Comparison of ENCODE assay signal across 7 mouse cellular contexts in the genomic region with DNA sequence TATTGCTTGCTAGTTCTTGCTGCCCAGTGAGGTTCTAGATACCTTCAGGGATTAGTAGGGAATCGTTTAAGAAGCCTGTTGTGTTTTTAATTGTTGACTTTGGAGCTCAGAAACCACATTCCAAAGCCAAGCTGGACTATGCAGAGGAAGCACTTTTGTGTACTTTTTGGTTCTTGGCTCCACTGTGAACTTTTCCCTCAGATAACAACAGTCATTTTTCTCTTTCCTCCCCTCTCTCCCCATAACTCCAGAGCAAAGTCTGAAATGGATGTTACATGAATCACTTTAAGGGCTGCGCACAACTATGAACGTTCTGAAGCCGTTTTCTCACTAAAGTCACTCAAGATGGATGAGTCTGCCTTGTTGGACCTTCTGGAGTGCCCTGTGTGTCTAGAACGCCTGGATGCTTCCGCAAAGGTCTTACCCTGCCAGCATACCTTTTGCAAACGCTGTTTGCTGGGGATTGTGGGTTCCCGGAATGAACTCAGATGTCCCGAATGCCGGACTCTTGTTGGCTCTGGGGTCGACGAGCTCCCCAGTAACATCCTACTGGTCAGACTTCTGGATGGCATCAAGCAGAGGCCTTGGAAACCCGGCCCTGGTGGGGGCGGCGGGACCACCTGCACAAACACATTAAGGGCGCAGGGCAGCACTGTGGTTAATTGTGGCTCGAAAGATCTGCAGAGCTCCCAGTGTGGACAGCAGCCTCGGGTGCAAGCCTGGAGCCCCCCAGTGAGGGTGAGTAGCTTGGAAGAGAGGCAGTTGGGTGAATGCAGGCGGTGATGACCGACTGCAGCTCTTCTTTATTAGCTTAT. TPM values are rescaled to one million over a fixed set of nuclear protein-coding genes. Genes with fewer than 3 reads are reported as not detected.
A peak's percentile ranks its signal among the peaks of the same experiment; 100 is the strongest.
DNase-seq lines count a peak whose midpoint lies in the region; ATAC-seq and TF ChIP-seq lines count a peak whose summit lies in the region.

No protein-coding gene starts in this region.

- no peak for TF ChIP-seq CTCF in cortical plate, adult 2 months (IDR thresholded peaks at IDR 0.05; ENCODE audit: extremely low read depth, insufficient read depth, low read length)
- no peak for TF ChIP-seq CTCF in liver, postnatal 0 days (IDR thresholded peaks at IDR 0.05; ENCODE audit: low read depth)

- H3K4me2 ChIP-seq in intestine, embryonic 16.5 days (ENCODE audit: low read depth, low read length) = peak overlapping the region; percentile 86
- peak overlapping the region; percentile 84 for H3K4me2 ChIP-seq in liver, postnatal 0 days (ENCODE audit: low read depth, low read length)

- peak overlapping the region; percentile 99 for H3K4me3 ChIP-seq in cortical plate, adult 2 months (ENCODE audit: insufficient read depth, low read length)
- H3K4me3 ChIP-seq in forebrain, embryonic 10.5 days = peak overlapping the region; percentile 87
- H3K4me3 ChIP-seq in intestine, embryonic 16.5 days (ENCODE audit: low read length) = peak overlapping the region; percentile 81
- H3K4me3 ChIP-seq in liver, postnatal 0 days (ENCODE audit: low read depth, low read length) = peak overlapping the region; percentile 75

- H3K27ac ChIP-seq in cortical plate, adult 2 months (ENCODE audit: insufficient read depth, low read length) = no peak overlapping the region; the same call in 1 of the 2 replicates
- H3K27ac ChIP-seq in forebrain, embryonic 10.5 days = peak overlapping the region; percentile 13
- peak overlapping the region; percentile 52 for H3K27ac ChIP-seq in intestine, embryonic 16.5 days (ENCODE audit: low read length)
- no peak overlapping the region for H3K27ac ChIP-seq in liver, postnatal 0 days (ENCODE audit: low read depth)

- H3K27me3 ChIP-seq in forebrain, embryonic 10.5 days (ENCODE audit: poor library complexity, severe bottlenecking) = 0 out of 2 replicates have a peak, but pooled peaks cover 12% of the 10 kb centered on the region
- H3K27me3 ChIP-seq in intestine, embryonic 16.5 days (replicated peaks; ENCODE audit: control insufficient read depth, insufficient read depth, low read length) = no peaks in the 10 kb centered on the region
- H3K27me3 ChIP-seq in liver, postnatal 0 days (ENCODE audit: insufficient read depth, low read length) = no peaks in the 10 kb centered on the region

- H3K4me1 ChIP-seq in cortical plate, adult 2 months (ENCODE audit: control insufficient read depth, insufficient read depth, low read length) = peaks cover 7% of the 10 kb centered on the region
- H3K4me1 ChIP-seq in forebrain, embryonic 10.5 days = peaks cover 69% of the 10 kb centered on the region
- peaks cover 21% of the 10 kb centered on the region for H3K4me1 ChIP-seq in intestine, embryonic 16.5 days (ENCODE audit: control insufficient read depth, insufficient read depth, low read length)
- H3K4me1 ChIP-seq in liver, postnatal 0 days (ENCODE audit: insufficient read depth) = peaks cover 4% of the 10 kb centered on the region

- WGBS in forebrain, embryonic 10.5 days = 50% methylated on average over 20 of the region's 20 CpGs
- WGBS in intestine, embryonic 16.5 days = 37% methylated on average over 20 of the region's 20 CpGs
- WGBS in liver, postnatal 0 days (ENCODE audit: insufficient replicate concordance) = 68% methylated on average over 20 of the region's 20 CpGs

- no peak for DNase-seq in forebrain, embryonic 10.5 days (ENCODE audit: extremely low spot score, low spot score)
- DNase-seq in liver, postnatal 0 days = no peak
- no peak for DNase-seq in right cerebral cortex, postnatal 14 days
- no peak for DNase-seq in frontal cortex, adult 2 months (ENCODE audit: extremely low spot score in 1 of 2, low spot score in 1 of 2)
- no peak for DNase-seq in cerebellum, postnatal 14 days

- TF ChIP-seq EP300 in liver, postnatal 0 days (IDR thresholded peaks at IDR 0.05; ENCODE audit: low read depth) = no peak

- no peak for ATAC-seq in intestine, embryonic 16.5 days
- ATAC-seq in liver, postnatal 0 days = no peak

- no peak for TF ChIP-seq POLR2A in cortical plate, adult 2 months (IDR thresholded peaks at IDR 0.05; ENCODE audit: extremely low read depth, insufficient read depth, low read length)

- H3K36me3 ChIP-seq in forebrain, embryonic 10.5 days (replicated peaks) = peaks cover 37% of the 10 kb centered on the region
- H3K36me3 ChIP-seq in intestine, embryonic 16.5 days (ENCODE audit: control insufficient read depth, insufficient read depth, low read length) = peaks cover 5% of the 10 kb centered on the region; the same call in 1 of the 2 replicates
- H3K36me3 ChIP-seq in liver, postnatal 0 days (replicated peaks; ENCODE audit: insufficient read depth, low read length) = no peaks in the 10 kb centered on the region

- H3K9ac ChIP-seq in intestine, embryonic 16.5 days (ENCODE audit: low read depth, low read length) = peak overlapping the region; percentile 61
- H3K9ac ChIP-seq in liver, postnatal 0 days (replicated peaks) = no peak overlapping the region

- no peaks in the 10 kb centered on the region for H3K9me3 ChIP-seq in forebrain, embryonic 10.5 days
- H3K9me3 ChIP-seq in intestine, embryonic 16.5 days (ENCODE audit: control insufficient read depth, low read length) = no peaks in the 10 kb centered on the region
- no peaks in the 10 kb centered on the region for H3K9me3 ChIP-seq in liver, postnatal 0 days (ENCODE audit: low read length)

RNA-seq across cellular contexts. Expression of gene Sh3rf1, which starts 2.1 kb away (rescaled TPM):
- polyA plus RNA-seq in cortical plate, adult 2 months (2012; rRNA removed) = 13.8 and 15.9 TPM in 2 replicates
- polyA plus RNA-seq in forebrain, embryonic 10.5 days (2016; fragmentation: Nextera tagmentation; extraction: Ambion mirVana) = 18.1 and 18.2 TPM in 2 replicates
- 11.0 and 12.1 TPM in 2 replicates for polyA plus RNA-seq in intestine, embryonic 16.5 days (2015; fragmentation: Nextera tagmentation; extraction: Ambion mirVana)
- polyA plus RNA-seq in liver, postnatal 0 days (2015; fragmentation: Nextera tagmentation; extraction: Ambion mirVana) = 0.97 and 1.6 TPM in 2 replicates
- polyA plus RNA-seq in frontal cortex, adult 2 months (2012; rRNA removed) = 15.8 and 19.4 TPM in 2 replicates

Comparison
In these comparisons a context has a peak if more than half of its experiments do, and no peak if none do; other contexts are left out.
1. H3K27ac ChIP-seq: peak in forebrain, embryonic 10.5 days (single experiment) and intestine, embryonic 16.5 days (single experiment); none in cortical plate, adult 2 months (single experiment) and liver, postnatal 0 days (single experiment).
2. Peak in every context shown above with its lines, with median percentiles within 50 percentile points of each other: H3K4me3 ChIP-seq.